Mouse (Mus musculus): ENCODE data around the gene Ctsw. TPM values are rescaled to one million over a fixed set of nuclear protein-coding genes. Genes with fewer than 3 reads are reported as not detected.

Gene Ctsw
- total RNA-seq, 2 experiments from 2014 or later: 2.2 to 2.7 TPM

DNA sequence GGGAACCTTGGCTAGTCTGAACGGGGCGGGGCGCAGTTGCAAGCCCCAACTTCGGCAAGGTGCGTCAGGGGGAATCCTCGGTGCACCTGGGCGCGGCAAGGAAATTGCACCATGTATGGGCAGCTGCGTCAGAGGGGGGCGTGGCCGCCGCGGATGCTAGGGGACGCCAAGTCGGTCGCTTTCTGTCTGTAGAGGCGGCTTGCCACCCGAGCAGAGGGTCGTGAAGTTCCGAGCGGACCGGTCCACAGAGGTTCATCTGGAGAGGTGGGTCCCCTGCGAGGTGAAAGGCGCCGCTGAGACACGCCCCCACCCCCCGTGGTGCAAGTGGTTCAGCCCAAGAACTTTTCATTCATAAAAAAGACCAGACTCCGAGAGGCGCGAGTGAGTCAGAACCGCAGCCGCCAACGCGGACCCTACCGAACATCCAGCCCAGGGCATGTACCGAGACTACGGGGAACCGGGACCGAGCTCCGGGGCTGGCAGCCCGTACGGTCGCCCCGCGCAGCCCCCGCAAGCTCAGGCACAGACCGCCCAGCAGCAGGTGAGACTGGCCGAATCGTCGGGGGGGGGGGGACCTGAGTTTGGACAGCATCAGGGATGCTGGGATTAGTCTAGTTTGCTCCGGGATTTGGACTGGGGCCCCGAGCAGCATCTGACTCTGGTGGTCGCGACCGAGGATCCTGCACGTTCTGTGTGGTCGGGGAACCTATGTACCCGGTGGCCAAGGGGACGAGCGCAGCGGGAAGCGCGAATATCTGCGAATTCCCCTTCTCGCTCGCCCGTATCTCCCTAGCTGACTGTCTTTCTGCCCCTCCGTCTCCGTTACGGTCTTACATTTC is 20.6 kb downstream of the Ctsw start, which contains the start of gene Fosl1:
Gene Fosl1 (plus strand): TSS at position 33 of the 839 bp plus-strand sequence.
- intact Hi-C loops (cut with DNase I): no loop called here
- peak; percentile 67 to 70 for DNase-seq (ENCODE audit: low spot score in 2 of 2)

DNA sequence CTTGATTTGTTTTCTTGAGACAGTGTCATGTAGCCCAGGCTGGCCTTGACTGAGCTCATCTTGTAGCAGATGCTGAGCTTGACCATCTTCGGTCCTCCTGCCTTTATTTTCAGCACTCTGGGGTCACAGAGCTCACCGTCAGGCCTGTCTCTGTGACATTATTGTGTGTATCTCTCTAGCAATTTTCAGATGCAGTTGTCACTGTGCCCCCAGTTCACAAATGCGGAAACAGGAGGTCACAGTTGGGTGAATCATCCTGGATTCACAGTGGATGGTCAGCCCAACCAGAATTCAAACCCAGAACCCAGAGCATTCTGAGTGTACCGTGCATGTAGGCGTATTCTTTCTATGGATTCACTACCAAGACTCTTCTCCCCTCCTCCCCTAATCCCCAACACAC is 22.6 kb downstream of the Ctsw start:
- intact Hi-C loops (cut with DNase I): no loop called here
- DNase-seq (ENCODE audit: low spot score in 2 of 2): no peak

DNA sequence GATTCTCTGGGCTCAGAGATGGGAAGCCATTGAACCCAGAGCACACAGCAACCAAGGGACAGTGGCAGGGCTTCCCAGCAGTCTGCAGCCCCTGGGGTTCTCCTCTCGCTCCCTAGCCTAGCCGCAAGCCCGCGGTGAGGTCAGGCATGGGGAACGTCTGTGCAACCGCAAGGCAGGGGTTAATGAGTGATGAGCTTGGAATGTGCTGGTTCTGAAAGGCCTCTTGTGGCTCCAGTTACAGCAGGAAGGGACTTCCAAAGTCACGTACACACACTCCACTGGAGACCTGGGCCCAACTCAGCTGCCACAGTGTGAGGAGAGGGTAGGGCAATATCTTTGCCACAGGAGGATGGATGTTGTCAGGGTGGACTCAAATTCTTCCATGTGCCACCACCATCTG is 23.4 kb downstream of the Ctsw start:
- DNase-seq (ENCODE audit: low spot score in 2 of 2): no peak
- intact Hi-C loops (cut with DNase I): no loop called here

DNA sequence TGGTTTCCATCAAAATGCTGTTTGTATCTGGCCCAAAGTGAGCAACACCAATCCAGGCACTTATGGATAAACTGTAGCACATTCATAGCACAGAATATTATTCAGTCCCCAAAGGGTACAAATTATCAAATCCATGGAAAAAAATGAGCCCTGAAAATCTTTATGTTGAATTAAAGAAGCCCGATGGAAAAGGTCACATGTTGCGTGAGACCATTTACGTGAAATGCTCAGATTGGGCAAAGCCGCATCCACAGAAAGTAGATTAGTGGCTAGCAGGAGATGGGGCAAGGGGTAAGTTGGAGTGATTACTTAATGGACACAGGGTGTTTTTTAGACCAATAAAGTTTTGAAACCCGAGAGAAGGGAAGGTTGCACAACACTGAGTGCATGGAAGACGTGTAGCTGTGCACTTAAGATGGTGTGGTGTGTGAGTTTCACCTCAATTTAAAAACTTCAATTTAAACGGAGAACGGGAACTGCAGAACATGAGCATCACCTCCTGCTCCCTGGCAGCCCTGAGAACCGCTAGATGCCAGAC is 23.9 kb downstream of the Ctsw start:
- no peak for DNase-seq (ENCODE audit: low spot score in 2 of 2)
- intact Hi-C loops (cut with DNase I): no loop called here

DNA sequence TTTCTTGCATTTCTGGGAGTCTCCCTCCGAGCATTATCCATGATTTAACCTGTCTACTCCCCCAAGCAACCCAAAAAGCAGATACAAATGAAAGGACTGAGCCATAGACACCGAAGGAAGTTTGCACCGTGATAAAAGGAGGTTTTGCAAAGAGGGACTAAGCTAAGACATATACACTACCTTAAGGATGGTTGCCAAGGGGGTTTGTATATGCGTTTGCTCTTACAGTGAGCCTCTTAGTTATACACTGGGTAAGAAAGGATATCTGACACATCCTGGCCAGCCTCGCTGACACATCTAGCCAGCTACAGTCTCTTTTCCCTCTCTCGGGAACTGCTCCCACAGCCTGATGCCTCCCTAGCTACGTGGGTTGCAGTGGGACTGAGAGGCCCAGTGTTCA is 34.4 kb downstream of the Ctsw start:
- intact Hi-C loops (cut with DNase I): loop anchor here (10.0 kb wide), 1 partner anchor 131 kb away; the partner anchor contains the start of genes Ap5b1 and Ovol1
- DNase-seq (ENCODE audit: low spot score in 2 of 2): no peak

DNA sequence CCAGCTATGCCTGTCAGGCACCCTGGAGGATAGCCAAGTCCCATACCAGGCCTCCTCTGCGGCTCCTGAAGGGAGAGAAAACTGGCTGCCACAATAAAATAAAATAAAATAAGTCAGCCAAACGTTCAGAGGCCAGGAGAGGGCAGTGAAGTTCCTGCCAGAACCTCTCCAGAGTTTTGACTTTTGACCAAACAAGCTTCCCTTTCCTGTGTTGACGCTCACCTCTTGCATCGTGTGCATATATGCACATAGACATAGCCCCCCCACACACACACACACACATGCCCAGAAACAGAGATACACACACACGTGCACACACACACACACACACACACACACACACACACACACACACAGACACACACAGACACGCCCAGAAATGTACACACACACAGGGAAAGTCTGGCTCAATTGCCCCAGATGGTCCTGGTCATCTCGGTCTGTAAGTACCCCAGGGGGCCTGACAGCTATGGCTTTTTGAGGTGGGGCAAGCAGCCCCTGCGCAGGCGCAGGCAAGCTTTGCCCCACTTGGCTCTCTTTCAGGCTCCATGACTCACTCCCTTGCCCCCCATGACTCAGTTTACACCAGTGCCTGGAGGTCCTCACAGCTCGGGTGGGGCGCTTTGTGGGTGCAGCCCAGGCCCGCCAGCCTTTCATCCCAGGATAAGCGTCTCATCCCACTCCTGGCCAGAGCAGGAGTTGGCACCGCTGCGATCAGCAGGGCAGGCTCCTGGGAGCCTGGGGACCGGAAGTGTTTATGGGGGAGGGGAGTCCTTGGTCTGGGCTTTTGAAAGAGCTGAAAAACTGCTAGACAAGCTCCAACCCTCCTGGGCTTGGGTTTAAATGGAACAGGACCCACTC is 35.1 kb downstream of the Ctsw start:
- DNase-seq (ENCODE audit: low spot score in 2 of 2): no peak
- intact Hi-C loops (cut with DNase I): loop anchor here (10.0 kb wide), 1 partner anchor 132 kb away; the partner anchor contains the start of genes Ap5b1 and Ovol1

DNA sequence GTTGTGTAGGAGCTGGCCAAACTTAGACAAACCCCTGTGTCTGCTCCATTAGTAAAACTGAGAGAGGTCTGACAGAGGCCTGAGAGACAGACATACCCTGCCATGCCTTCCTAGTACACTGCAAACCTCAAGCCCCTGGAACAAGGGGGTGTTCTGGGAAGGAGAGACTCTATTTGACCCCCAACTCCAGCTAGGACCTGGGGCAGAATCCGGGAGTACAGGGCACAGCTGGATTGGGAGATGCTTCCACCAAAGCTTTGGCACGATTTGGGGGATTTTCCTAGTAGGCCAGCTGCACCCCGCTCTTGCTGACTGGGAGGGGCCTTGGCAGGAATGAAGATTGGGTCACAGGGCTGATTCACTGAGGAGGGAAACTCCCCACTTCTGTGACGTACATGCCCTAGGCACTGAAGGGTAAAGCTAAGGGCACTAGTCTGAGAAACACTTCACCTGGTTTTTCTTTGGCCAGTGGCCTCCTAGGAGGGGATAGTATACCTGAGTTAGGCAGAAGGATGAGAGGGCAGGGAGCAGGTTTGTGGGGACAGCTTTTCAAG is 36.3 kb downstream of the Ctsw start:
- DNase-seq (ENCODE audit: low spot score in 2 of 2): no peak
- intact Hi-C loops (cut with DNase I): loop anchor here (10.0 kb wide), 1 partner anchor 133 kb away; the partner anchor contains the start of genes Ap5b1 and Ovol1

DNA sequence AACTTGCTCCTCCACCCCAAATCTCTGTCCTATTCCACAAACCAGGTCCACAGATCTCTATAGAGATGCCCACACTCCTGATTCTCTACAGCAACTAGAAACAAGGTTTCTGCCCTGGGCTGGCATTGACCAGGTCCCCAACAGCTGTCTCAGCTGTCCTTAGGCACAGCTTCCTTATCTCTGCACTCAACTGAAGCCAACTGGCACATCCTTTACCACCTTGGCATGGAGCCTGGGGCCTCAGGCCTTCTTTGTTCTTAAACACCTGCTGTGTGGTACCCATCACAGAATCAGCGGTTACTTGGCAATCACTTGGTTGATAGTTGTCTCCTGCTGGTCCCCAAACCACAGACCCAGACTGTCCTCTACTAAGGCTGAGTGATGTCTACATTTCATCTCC is 37.9 kb downstream of the Ctsw start:
- DNase-seq (ENCODE audit: low spot score in 2 of 2): no peak
- intact Hi-C loops (cut with DNase I): loop anchor here (10.0 kb wide), 1 partner anchor 134 kb away; the partner anchor contains the start of genes Ap5b1 and Ovol1

DNA sequence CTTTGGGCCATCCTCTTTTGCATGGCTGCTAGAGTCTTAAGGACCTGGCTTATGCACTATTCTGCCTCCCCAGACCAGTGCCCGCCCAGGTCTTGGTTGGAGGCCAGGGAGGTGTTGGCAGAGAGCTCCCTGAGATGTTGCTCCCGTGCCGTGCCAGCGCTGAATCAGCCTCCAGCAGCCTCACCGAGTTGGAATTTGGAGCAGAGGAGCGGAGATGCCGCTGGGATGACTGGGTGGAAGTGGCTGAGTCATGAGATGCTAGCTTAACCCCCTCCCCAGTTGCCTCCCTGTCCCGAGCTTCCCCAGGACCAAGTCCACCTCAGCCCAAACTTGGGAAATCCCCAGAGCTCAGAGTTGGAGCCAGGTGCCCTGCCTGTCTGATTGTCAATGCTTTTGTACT is 38.5 kb downstream of the Ctsw start:
- intact Hi-C loops (cut with DNase I): loop anchor here (10.0 kb wide), 1 partner anchor 135 kb away; the partner anchor contains the start of genes Ap5b1 and Ovol1
- no peak for DNase-seq (ENCODE audit: low spot score in 2 of 2)

DNA sequence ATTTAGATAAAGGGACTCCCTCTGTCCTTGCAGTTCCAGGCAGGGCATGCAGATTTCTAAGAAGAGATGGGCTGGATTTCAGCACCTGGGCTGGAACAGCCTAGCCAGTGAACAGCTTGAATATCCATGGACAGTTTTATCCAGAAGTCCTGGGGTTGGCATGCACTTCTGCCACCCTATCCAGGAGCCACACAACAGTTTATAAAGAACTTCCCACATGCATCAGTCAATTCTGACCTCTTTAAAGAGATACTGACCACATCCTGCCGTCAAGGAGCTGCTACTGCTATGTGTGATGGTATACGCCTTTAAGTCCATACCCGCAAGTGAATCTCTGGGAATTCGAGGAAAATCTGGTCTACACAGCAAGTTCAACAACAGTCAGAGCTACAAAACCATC is 39.1 kb downstream of the Ctsw start:
- DNase-seq (ENCODE audit: low spot score in 2 of 2): no peak
- intact Hi-C loops (cut with DNase I): no loop called here

DNA sequence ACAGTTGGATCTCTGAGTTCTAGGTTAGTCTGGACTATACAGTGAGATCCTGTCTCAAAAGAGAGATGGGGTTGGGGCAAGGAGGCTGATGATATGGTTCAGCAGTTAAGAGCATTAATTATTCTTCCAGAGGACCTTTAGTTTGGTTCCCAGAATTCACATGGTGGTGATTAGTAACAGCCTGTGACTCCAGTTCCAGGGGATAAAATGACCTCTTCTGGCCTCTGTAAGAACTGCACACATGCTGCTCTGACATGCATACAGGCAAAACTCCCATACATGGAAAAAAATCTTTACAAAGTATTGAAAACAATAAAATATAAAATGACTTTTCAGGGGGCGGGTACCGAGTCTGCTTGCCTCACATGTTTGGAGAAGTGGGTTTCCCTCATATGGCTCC is 40.2 kb downstream of the Ctsw start:
- DNase-seq (ENCODE audit: low spot score in 2 of 2): no peak
- intact Hi-C loops (cut with DNase I): no loop called here

DNA sequence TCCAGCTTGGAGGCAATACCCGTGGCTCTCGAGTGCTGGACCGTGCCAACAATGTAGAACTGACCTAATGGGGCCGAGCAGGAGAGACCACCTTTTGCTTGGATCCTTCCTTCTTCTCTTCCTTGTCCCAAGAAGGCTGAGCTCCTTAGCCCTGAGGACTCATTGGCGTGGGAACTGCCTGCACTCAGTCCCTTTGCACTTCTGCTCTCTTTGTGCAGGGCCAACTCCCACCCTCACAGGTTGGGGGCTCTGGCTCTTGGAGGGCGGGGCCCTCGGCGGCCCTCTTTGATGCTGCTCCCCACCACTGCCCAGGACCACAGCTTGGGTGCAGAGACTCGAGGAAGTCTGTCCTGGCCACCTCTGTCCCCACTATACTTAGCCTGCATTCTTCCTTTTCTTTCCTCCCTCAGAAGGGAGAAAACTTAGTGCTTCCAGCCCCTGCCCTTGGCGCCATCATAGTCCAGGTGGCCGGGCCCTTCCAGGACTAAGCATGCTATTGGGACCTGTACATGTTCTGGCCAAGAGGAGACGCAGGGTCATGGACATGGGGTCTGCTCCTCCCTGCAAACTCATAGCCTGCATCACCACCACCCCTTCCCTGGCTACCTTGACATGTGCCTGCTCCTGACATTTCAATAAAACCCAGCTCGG is 41.5 kb downstream of the Ctsw start:
- intact Hi-C loops (cut with DNase I): no loop called here

DNA sequence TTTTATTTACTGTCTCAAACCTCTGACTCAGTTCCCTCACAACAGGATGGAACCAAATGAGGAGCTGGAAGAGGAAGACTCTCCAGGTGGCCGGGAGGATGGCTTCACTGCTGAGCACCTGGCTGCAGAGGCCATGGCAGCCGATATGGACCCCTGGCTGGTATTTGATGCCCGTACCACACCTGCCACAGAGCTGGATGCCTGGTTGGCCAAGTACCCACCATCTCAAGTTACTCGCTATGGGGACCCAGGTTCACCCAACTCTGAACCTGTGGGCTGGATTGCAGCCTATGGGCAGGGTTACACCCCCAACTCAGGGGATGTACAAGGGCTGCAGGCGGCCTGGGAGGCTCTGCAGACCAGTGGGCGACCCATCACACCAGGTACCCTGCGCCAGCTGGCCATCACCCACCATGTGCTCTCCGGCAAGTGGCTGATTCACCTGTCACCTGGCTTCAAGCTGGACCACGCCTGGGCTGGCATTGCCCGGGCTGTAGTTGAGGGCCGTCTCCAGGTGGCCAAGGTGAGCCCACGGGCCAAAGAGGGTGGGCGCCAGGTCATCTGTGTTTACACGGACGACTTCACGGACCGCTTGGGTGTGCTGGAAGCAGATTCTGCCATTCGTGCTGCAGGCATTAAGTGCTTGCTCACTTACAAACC is 42.3 kb downstream of the Ctsw start:
- no peak for DNase-seq (ENCODE audit: low spot score in 2 of 2)
- intact Hi-C loops (cut with DNase I): no loop called here

More for the DNA sequence above, 41.5 kb downstream of the Ctsw start:
- no peak for DNase-seq (ENCODE audit: low spot score in 2 of 2)

DNA sequence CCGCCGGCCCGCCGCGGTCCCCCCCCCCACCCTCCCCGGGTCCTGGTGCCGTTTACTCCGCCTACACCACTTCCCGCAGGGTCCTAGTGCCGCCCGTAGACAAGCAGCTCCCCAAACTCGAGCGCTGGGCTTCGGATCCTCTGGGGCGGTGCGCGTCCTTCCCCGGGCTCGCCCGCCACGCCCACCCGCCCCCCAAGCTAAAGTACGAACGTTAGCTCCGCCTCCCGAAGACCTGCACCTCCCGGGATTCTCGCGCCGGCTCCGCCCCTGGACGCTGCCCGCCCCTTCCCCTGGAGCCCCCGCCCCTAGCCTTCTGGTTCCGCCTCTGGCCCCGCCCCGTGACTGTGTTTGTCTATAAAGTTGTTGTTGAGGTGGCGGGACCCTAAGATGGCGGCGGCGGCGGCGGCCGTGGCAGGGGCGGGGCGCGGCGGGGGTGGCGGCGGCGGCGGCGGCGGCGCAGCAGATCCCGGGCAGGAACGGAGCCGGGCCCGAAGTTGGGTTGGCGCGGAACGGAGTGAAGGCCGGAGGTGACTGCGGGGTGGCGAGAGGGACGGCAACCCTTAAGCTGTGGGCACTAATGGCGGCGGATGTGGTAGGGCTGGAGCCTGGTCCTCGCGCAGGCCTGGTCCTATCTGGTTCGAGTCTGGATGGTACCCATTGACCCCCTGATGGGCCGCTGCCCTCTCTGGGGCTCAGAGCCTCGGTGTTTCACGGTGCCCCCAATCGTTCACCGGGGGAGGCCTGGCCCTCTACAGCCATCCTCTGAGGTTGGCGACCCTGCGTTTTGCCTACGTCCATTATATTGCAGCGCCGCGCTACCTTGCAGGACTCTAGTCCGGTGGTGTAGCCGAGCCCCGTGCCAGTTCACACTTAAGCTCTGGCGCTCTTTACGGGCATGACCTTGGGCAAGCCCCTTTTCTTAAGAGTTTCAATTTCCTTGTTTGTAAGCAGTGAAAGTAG is 43.2 kb downstream of the Ctsw start, which contains the start of the genes Drap1 and AI837181:
Gene Drap1 (minus strand): TSS at position 198 of the 960 bp plus-strand sequence.
Gene AI837181 (plus strand): TSS at position 363 of the 960 bp plus-strand sequence.
- DNase-seq (ENCODE audit: low spot score in 2 of 2): peak; percentile 93 to 95
- intact Hi-C loops (cut with DNase I): no loop called here

DNA sequence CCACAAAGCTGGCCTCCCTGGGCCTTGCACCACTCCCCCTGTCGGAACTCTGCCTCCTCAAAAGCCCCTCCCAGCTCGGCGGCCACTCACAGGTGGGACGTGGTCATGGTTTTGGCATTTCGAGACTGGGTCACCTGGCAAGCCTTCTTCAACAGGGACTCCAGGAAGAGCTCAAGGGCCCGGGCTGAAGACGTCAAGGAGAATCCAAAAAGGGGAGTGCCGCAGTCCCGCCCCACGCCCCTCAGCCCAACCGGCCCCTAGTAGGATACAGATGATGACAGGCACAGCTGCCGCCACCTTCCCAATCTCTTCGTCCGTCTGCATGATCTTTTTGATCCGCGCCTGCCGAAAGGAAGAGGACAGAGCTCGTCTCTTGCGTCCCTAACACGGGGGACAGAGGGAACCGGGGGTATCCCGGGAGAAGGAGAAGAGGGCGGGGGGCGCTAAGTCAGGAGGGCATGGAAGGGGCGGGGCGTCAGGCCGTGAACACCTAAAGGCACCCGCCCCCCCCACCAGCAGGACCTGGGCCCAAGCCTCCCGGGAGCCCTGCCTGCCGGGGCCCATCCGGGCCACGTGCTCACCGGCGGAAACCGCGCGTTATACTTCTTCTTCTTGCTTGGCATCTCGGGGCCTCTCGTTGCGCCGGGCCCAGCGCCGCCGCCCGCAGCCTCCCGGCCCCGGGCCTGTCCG is 44.1 kb downstream of the Ctsw start:
- no peak for DNase-seq (ENCODE audit: low spot score in 2 of 2)
- intact Hi-C loops (cut with DNase I): no loop called here

DNA sequence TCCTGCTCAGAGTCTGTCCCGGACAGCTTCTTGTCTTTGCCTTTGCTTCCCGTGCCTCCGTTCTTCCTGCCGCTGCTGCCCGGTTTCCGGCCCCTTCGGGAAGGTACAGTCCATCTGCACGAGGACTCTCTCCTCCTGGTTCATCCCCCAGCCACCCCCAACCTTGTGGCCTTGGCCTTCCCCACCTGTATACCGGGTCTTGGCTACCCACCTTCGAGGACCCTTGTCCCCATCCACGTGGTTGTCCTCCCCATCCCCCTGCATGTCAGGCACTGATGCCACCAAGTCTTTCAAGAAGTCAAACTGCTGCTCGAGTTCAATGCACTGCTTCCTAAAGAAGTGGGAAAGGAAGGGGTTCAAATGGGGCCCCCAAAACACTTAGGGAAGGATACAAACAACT is 44.7 kb downstream of the Ctsw start:
- intact Hi-C loops (cut with DNase I): no loop called here
- no peak for DNase-seq (ENCODE audit: low spot score in 2 of 2)
